Mouse (Mus musculus) heart, postnatal 10 days (tissue): ENCODE results near the gene Flt3l. TPM values are rescaled to one million over a fixed set of nuclear protein-coding genes. Genes with fewer than 3 reads are reported as not detected.

Experiments
- DNase-seq, 2 experiments: peaks; one replicate each; pipeline ENCODE4 v3.0.0; 2021
- intact Hi-C: fragments of 180-260 bp; cut with DNase I; formaldehyde crosslinking; loops from one replicate; pipeline ENCODE4 v1.15.1; 2025
- microRNA-seq, 2 experiments: library from miRNA; unstranded; fragments of <30 nt; microRNA quantifications; one replicate each; pipeline ENCODE4 v1.2.0; 2022
- total RNA-seq, 2 experiments: library from RNA; stranded (reverse); gene quantifications; 2 replicates each; pipeline ENCODE4 v1.2.3; 2021

Gene Flt3l
- total RNA-seq, 2 experiments from 2014 or later, result 5.7 to 6.5 TPM

GRCm38 (mm10) chr7:45082401-45083299, 53.6 kb downstream of the Flt3l start:
- intact Hi-C loops, result loop anchor here (5.0 kb wide), 2 partner anchors 40 to 215 kb away; partner anchors contain the start of gene Rps11
- DNase-seq, result peak; percentile 65 to 68

- DNase-seq, result no peak
- intact Hi-C loops, result loop anchor here (5.0 kb wide), 2 partner anchors 41 to 216 kb away; partner anchors contain the start of gene Rps11
These were observed 55.2 kb downstream of the Flt3l start for GRCm38 (mm10) chr7:45081016-45081415.

GRCm38 (mm10) chr7:45079856-45080255, 56.4 kb downstream of the Flt3l start:
- intact Hi-C loops, result loop anchor here (2.0 to 5.0 kb wide), 3 partner anchors 42 to 217 kb away; partner anchors contain the start of gene Rps11

More at GRCm38 (mm10) chr7:45079856-45080255, 56.4 kb downstream of the Flt3l start:
- DNase-seq, result peak; percentile 93 to 96

Small RNA genes lying within 50 kb of the gene (microRNA-seq; reads per million reads assigned to microRNA genes)
- gene Mir150 (964 to 1,004 reads per million in 2 experiments), gene Mir5121 (9.0 to 15.3 reads per million in 2 experiments), gene Mir7055 (0 reads per million in 2 experiments)

Other genes with a start within 250 kb of the Flt3l start
- gene Med25, start 243.7 kb downstream of the Flt3l start, total RNA-seq, result 10 to 100 TPM; 67.7 to 77.1 TPM
- gene Fuz, start 240.4 kb downstream of the Flt3l start, total RNA-seq, result 10 to 100 TPM; 12.2 to 18.2 TPM
- 10 to 100 TPM; 90.9 to 91.1 TPM for gene Ap2a1, start 206.9 kb downstream of the Flt3l start, total RNA-seq
- gene Tsks, start 193.2 kb downstream of the Flt3l start, total RNA-seq, result not detected
- 1 to 10 TPM; 4.1 to 6.2 TPM for gene Cpt1c, start 161.6 kb downstream of the Flt3l start, total RNA-seq
- 100 to 1,000 TPM; 198 to 216 TPM for gene Prmt1, start 149.9 kb downstream of the Flt3l start, total RNA-seq
- 10 to 100 TPM; 34.1 to 47.9 TPM for gene Irf3, start 138.8 kb downstream of the Flt3l start, total RNA-seq
- 10 to 100 TPM; 14.5 to 15.9 TPM for gene Bcl2l12, start 137.7 kb downstream of the Flt3l start, total RNA-seq
- gene Scaf1, start 120.1 kb downstream of the Flt3l start, total RNA-seq, result 10 to 100 TPM; 68.5 to 70.1 TPM
- gene Rras, start 118.5 kb downstream of the Flt3l start, total RNA-seq, result 10 to 100 TPM; 71.6 to 75.7 TPM
- 10 to 100 TPM; 28.8 to 35.7 TPM for gene Prr12, start 83.6 kb downstream of the Flt3l start, total RNA-seq
- gene Nosip, start 74.0 kb downstream of the Flt3l start, total RNA-seq, result 10 to 100 TPM; 33.9 to 35.9 TPM
- gene Prrg2, start 73.8 kb downstream of the Flt3l start, total RNA-seq, result 10 to 100 TPM; 10.9 to 11.3 TPM
- gene Rcn3, start 44.2 kb downstream of the Flt3l start, total RNA-seq, result 10 to 100 TPM; 76.5 to 83.4 TPM
- 10 to 100 TPM; 65.4 to 69.2 TPM for gene Fcgrt, start 32.6 kb downstream of the Flt3l start, total RNA-seq
- 100 to 1,000 TPM; 752 to 773 TPM for gene Rps11, start 12.0 kb downstream of the Flt3l start, total RNA-seq
- gene Rpl13a, start 7.7 kb downstream of the Flt3l start, total RNA-seq, result 100 to 1,000 TPM; 809 to 865 TPM
- gene Gm45713, start 201 bp downstream of the Flt3l start, total RNA-seq, result not detected
- gene Pih1d1, start 17.9 kb upstream of the Flt3l start, total RNA-seq, result 10 to 100 TPM; 47.1 to 49.0 TPM
- gene Aldh16a1, start 18.2 kb upstream of the Flt3l start, total RNA-seq, result 10 to 100 TPM; 36.6 to 48.2 TPM
- gene Slc17a7, start 27.5 kb upstream of the Flt3l start, total RNA-seq, result 1 to 10 TPM; 6.1 to 6.7 TPM
- not detected for gene Gfy, start 43.1 kb upstream of the Flt3l start, total RNA-seq
- gene Pth2, start 44.6 kb upstream of the Flt3l start, total RNA-seq, result not detected
- not detected for gene Ccdc155, start 68.5 kb upstream of the Flt3l start, total RNA-seq
- not detected for gene Dkkl1, start 75.7 kb upstream of the Flt3l start, total RNA-seq
- gene Tead2, start 79.3 kb upstream of the Flt3l start, total RNA-seq, result 10 to 100 TPM; 27.5 to 32.3 TPM
- gene Cd37, start 102.7 kb upstream of the Flt3l start, total RNA-seq, result 1 to 10 TPM; 3.0 to 4.0 TPM
- not detected for gene Slc6a16, start 104.7 kb upstream of the Flt3l start, total RNA-seq
- gene Slc6a21, start 141.1 kb upstream of the Flt3l start, total RNA-seq, result not detected
- gene Trpm4, start 197.3 kb upstream of the Flt3l start, total RNA-seq, result 10 to 100 TPM; 21.0 to 26.1 TPM
- gene Hrc, start 198.9 kb upstream of the Flt3l start, total RNA-seq, result 100 to 1,000 TPM; 320 to 351 TPM
- gene Ppfia3, start 230.6 kb upstream of the Flt3l start, total RNA-seq, result under 1 TPM; 0.22 to 0.31 TPM
- 1 to 10 TPM in 1 of 2 experiments, under 1 TPM in 1; 0.97 to 1.1 TPM for gene Lin7b, start 234.2 kb upstream of the Flt3l start, total RNA-seq